ENCODE assay signal across 9 mouse cellular contexts in the genomic region with DNA sequence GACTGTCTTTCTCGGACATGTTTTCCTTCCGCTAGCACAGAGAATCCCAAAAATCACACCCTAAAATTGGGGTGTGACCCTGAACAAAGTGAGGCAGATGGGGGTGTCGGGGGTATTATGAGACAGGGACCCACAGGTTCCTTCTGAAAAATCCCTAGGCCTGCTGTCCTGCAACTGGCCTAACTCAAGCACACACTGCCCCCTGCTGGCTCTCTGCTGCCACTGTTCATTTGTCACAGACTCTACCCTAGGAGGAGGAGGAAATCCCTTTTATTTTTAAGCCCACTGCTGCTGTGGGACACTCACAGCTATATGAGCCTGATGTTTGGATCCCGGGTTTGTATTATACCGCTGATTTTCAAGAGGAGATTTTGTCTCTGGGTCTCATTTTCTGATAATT. TPM values are rescaled to one million over a fixed set of nuclear protein-coding genes. Genes with fewer than 3 reads are reported as not detected.
DNase-seq lines count a peak whose midpoint lies in the region; ATAC-seq and TF ChIP-seq lines count a peak whose summit lies in the region.
"Had no signal": no experiment of that assay in that cellular context is flagged by ENCODE, and none has a peak within 500 bp of the region (broad histone marks: within the 10 kb centered on the region; RNA-seq: fewer than 3 reads in every experiment).

No protein-coding gene starts in this region.

- H3K4me3 ChIP-seq in CH12.LX (replicated peaks in 1 of 3; ENCODE audit: low read depth in 2 of 3, low read length in 2 of 3, poor library complexity in 1 of 3), result no peak overlapping the region
- H3K4me3 ChIP-seq in liver, postnatal 0 days (ENCODE audit: low read depth, low read length), result no peak overlapping the region
- H3K4me3 ChIP-seq in neural tube, embryonic 15.5 days (replicated peaks), result no peak overlapping the region
- H3K4me3 ChIP-seq: erythroblast, embryonic 14.5 days had no signal

- no peak overlapping the region for H3K4me2 ChIP-seq in CH12.LX (ENCODE audit: insufficient read depth, low read depth, poor library complexity, severe bottlenecking)
- H3K4me2 ChIP-seq in liver, postnatal 0 days (ENCODE audit: low read depth, low read length), result no peak overlapping the region
- no peak overlapping the region for H3K4me2 ChIP-seq in neural tube, embryonic 15.5 days

- no peaks in the 10 kb centered on the region for H3K79me2 ChIP-seq in CH12.LX (replicated peaks; ENCODE audit: control insufficient read depth, extremely low read depth, insufficient read depth, poor library complexity, severe bottlenecking)

- peak; percentile 80 for DNase-seq in CH12.LX (ENCODE audit: extremely low read depth)
- peak; percentile 85 for DNase-seq in brain, embryonic 14.5 days (ENCODE audit: low read depth)
- DNase-seq in fibroblast of lung, adult 2 months (ENCODE audit: low read depth), result peak; percentile 31
- DNase-seq in heart, postnatal 36 days, result peak; percentile 80 to 83
- peak; percentile 27 for DNase-seq in large intestine, adult 2 months (ENCODE audit: low read depth, low spot score)
- DNase-seq in liver, postnatal 0 days, result peak; percentile 83
- peak; percentile 55 for DNase-seq in testis, postnatal 14 days (ENCODE audit: low spot score)

- in situ Hi-C loops in CH12.LX (cut with MboI; ENCODE audit: low pct_ligation_motif_present, low pct_unique_long_range_greater_than_20kb, low sequenced_read_pairs), result loop anchor here (5.0 kb wide), 2 partner anchors 73 to 123 kb away; no protein-coding TSS in a partner anchor

- TF ChIP-seq POLR2A in CH12.LX (IDR thresholded peaks at IDR 0.05; ENCODE audit: low read depth, low read length), result no peak
- no peak for TF ChIP-seq POLR2A in brain, embryonic 14.5 days (IDR thresholded peaks at IDR 0.05; ENCODE audit: borderline replicate concordance, extremely low read depth, insufficient read depth, insufficient read length, poor library complexity, severe bottlenecking)

- H3K9me3 ChIP-seq in CH12.LX (replicated peaks; ENCODE audit: low read length), result no peaks in the 10 kb centered on the region
- no peaks in the 10 kb centered on the region for H3K9me3 ChIP-seq in liver, postnatal 0 days (ENCODE audit: low read length)
- 0 out of 2 replicates have a peak, but pooled peaks cover 4% of the 10 kb centered on the region for H3K9me3 ChIP-seq in neural tube, embryonic 15.5 days (replicated peaks)

- peaks cover 0 to 12% of the 10 kb centered on the region in 2 experiments; a peak in 2 of 4 replicates for H3K4me1 ChIP-seq in CH12.LX (ENCODE audit: control insufficient read depth in 1 of 2, insufficient read depth in 2 of 2)
- peaks cover 5% of the 10 kb centered on the region; the same call in 1 of the 2 replicates for H3K4me1 ChIP-seq in liver, postnatal 0 days (ENCODE audit: insufficient read depth)
- no peaks in the 10 kb centered on the region for H3K4me1 ChIP-seq in neural tube, embryonic 15.5 days

- TF ChIP-seq CTCF in CH12.LX (conservative IDR thresholded peaks at IDR 0.05 in 1 of 2, IDR thresholded peaks at IDR 0.05 in 1 of 2; ENCODE audit: low read depth in 2 of 2, low read length in 2 of 2), result peak; percentile 84 to 92
- TF ChIP-seq CTCF in brain, embryonic 14.5 days (IDR thresholded peaks at IDR 0.05; ENCODE audit: borderline replicate concordance, extremely low read depth, insufficient read depth, insufficient read length), result peak; percentile 89
- TF ChIP-seq CTCF in liver, postnatal 0 days (IDR thresholded peaks at IDR 0.05; ENCODE audit: low read depth), result peak; percentile 88

- intact Hi-C loops in heart, postnatal 36 days (cut with DNase I), result loop anchor here (1.0 to 2.0 kb wide), 2 partner anchors 74 to 129 kb away; no protein-coding TSS in a partner anchor

- peak; percentile 85 for TF ChIP-seq RAD21 in CH12.LX (IDR thresholded peaks at IDR 0.05; ENCODE audit: low read depth, low read length)

- no peaks in the 10 kb centered on the region for H3K36me3 ChIP-seq in CH12.LX (replicated peaks in 1 of 2; ENCODE audit: control insufficient read depth in 1 of 2, insufficient read depth in 1 of 2, low read length in 1 of 2)
- no peaks in the 10 kb centered on the region for H3K36me3 ChIP-seq in liver, postnatal 0 days (replicated peaks; ENCODE audit: insufficient read depth, low read length)
- H3K36me3 ChIP-seq in neural tube, embryonic 15.5 days, result peaks cover 15% of the 10 kb centered on the region

- no peak for TF ChIP-seq EP300 in CH12.LX (IDR thresholded peaks at IDR 0.05; ENCODE audit: low read length)
- TF ChIP-seq EP300 in liver, postnatal 0 days (IDR thresholded peaks at IDR 0.05; ENCODE audit: low read depth), result no peak

- H3K27ac ChIP-seq in CH12.LX (ENCODE audit: insufficient read depth, low read depth), result no peak overlapping the region
- no peak overlapping the region for H3K27ac ChIP-seq in liver, postnatal 0 days (ENCODE audit: low read depth)
- H3K27ac ChIP-seq in neural tube, embryonic 15.5 days (replicated peaks), result no peak overlapping the region

- H3K27me3 ChIP-seq in CH12.LX (replicated peaks), result peaks cover 17% of the 10 kb centered on the region
- H3K27me3 ChIP-seq in liver, postnatal 0 days (ENCODE audit: insufficient read depth, low read length), result no peaks in the 10 kb centered on the region
- H3K27me3 ChIP-seq in neural tube, embryonic 15.5 days (replicated peaks), result no peaks in the 10 kb centered on the region

- H3K9ac ChIP-seq in CH12.LX (ENCODE audit: insufficient read depth, low read depth), result no peak overlapping the region
- no peak overlapping the region for H3K9ac ChIP-seq in liver, postnatal 0 days (replicated peaks)
- H3K9ac ChIP-seq in neural tube, embryonic 15.5 days (replicated peaks), result no peak overlapping the region

- 40% methylated on average over 5 of the region's 5 CpGs for WGBS in large intestine, adult 2 months
- WGBS in liver, postnatal 0 days (ENCODE audit: insufficient replicate concordance), result 45% methylated on average over 5 of the region's 5 CpGs
- WGBS in neural tube, embryonic 15.5 days, result 46% methylated on average over 5 of the region's 5 CpGs

- ATAC-seq in liver, postnatal 0 days, result peak; percentile 51; the same call in 1 of the 2 replicates
- peak; percentile 62; the same call in 1 of the 2 replicates for ATAC-seq in neural tube, embryonic 15.5 days (ENCODE audit: low FRiP score)

- dilution Hi-C loops in CH12.LX (cut with MboI; ENCODE audit: extremely low pct_ligation_motif_present, extremely low pct_unique_long_range_greater_than_20kb, low sequenced_read_pairs), result no loop called here

TF ChIP-seq in CH12.LX, 34 proteins besides CTCF, POLR2A, EP300 and RAD21:
- peak; percentile 93 for TF ChIP-seq SMC3 (IDR thresholded peaks at IDR 0.05; ENCODE audit: low read depth, low read length)
- peak; percentile 44; the same call in 1 of the 2 replicates for TF ChIP-seq ZC3H11A (IDR thresholded peaks at IDR 0.05; ENCODE audit: low read depth, low read length)
- TF ChIP-seq CHD2 (IDR thresholded peaks at IDR 0.05; ENCODE audit: low read length), result no peak

RNA-seq across cellular contexts. Expression of gene Tk2, which starts 28.6 kb away (rescaled TPM):
- total RNA-seq in CH12.LX (2012; rRNA removed) (9.2 and 13.5 TPM in 2 replicates), CH12.LX (2014; rRNA removed) (8.7 and 8.9 TPM in 2 replicates)
- polyA plus RNA-seq in CH12.LX (2012; ENCODE audit: insufficient read length, low read depth), result 7.3 TPM in 2 replicates
- polyA plus RNA-seq in brain, embryonic 14.5 days (2012; rRNA removed), result 41.2 and 42.7 TPM in 2 replicates
- total RNA-seq in heart, postnatal 36 days (2021), result 1 to 10 TPM; 8.0 to 9.2 TPM
- polyA plus RNA-seq in large intestine, adult 2 months (2012; rRNA removed), result 8.8 and 9.0 TPM in 2 replicates
- polyA plus RNA-seq in liver, postnatal 0 days (2015; fragmentation: Nextera tagmentation; extraction: Ambion mirVana), result 10.3 and 10.6 TPM in 2 replicates
- polyA plus RNA-seq in neural tube, embryonic 15.5 days (2015; fragmentation: Nextera tagmentation; extraction: Ambion mirVana), result 40.2 and 46.7 TPM in 2 replicates

RNA-seq across cellular contexts. Expression of gene Cklf, which starts 30.9 kb away (rescaled TPM):
- total RNA-seq in CH12.LX (2012; rRNA removed), result 20.7 and 25.3 TPM in 2 replicates
- total RNA-seq in CH12.LX (2014; rRNA removed), result 35.2 and 38.8 TPM in 2 replicates
- 25.0 and 29.7 TPM in 2 replicates for polyA plus RNA-seq in CH12.LX (2012; ENCODE audit: insufficient read length, low read depth)
- polyA plus RNA-seq in brain, embryonic 14.5 days (2012; rRNA removed), result 36.0 and 52.4 TPM in 2 replicates
- total RNA-seq in heart, postnatal 36 days (2021), result 1 to 10 TPM; 4.1 to 4.4 TPM
- polyA plus RNA-seq in large intestine, adult 2 months (2012; rRNA removed), result 2.8 and 4.1 TPM in 2 replicates
- 16.7 and 17.3 TPM in 2 replicates for polyA plus RNA-seq in liver, postnatal 0 days (2015; fragmentation: Nextera tagmentation; extraction: Ambion mirVana)
- 36.8 and 38.3 TPM in 2 replicates for polyA plus RNA-seq in neural tube, embryonic 15.5 days (2015; fragmentation: Nextera tagmentation; extraction: Ambion mirVana)

RNA-seq across cellular contexts. Expression of gene Bean1, which starts 49.6 kb away (rescaled TPM):
- total RNA-seq in CH12.LX (2012; rRNA removed) (not detected in 2 replicates), CH12.LX (2014; rRNA removed) (not detected in 2 replicates)
- polyA plus RNA-seq in CH12.LX (2012; ENCODE audit: insufficient read length, low read depth), result not detected in 2 replicates
- 12.3 and 16.9 TPM in 2 replicates for polyA plus RNA-seq in brain, embryonic 14.5 days (2012; rRNA removed)
- 1 to 10 TPM in 1 of 2 experiments, under 1 TPM in 1; 0.92 to 1.1 TPM for total RNA-seq in heart, postnatal 36 days (2021)
- polyA plus RNA-seq in large intestine, adult 2 months (2012; rRNA removed), result 4.9 and 5.2 TPM in 2 replicates
- polyA plus RNA-seq in liver, postnatal 0 days (2015; fragmentation: Nextera tagmentation; extraction: Ambion mirVana), result not detected in 2 replicates
- 9.0 and 9.8 TPM in 2 replicates for polyA plus RNA-seq in neural tube, embryonic 15.5 days (2015; fragmentation: Nextera tagmentation; extraction: Ambion mirVana)
- polyA plus RNA-seq: erythroblast, embryonic 14.5 days had no signal

Comparison
In these comparisons a context has a peak if more than half of its experiments do, and no peak if none do; other contexts are left out.
1. DNase-seq: peak in every context shown above with its lines; median percentile 85 in brain, embryonic 14.5 days; 83 in liver, postnatal 0 days; 82 in heart, postnatal 36 days; 80 in CH12.LX; 55 in testis, postnatal 14 days; 31 in fibroblast of lung, adult 2 months; 27 in large intestine, adult 2 months.